Mouse (Mus musculus) Muller cell, postnatal 12 days (primary cell): ENCODE data around the gene Mcpt2.
"Not testable (repeated sequence)": the region's sequence is repeated elsewhere in the genome, so short reads cannot be mapped to it uniquely, and the experiment has no call there.

Source experiments
- DNase-seq: peaks from one replicate; pipeline ENCODE4 v3.0.0-alpha.2; 2015; ENCODE audit errors: inconsistent ontology term

The Mcpt2 gene

GRCm38 (mm10) chr14:56041792-56042191 is at the start of gene Mcpt2:
Gene Mcpt2 (plus strand): TSS chr14:56042041.
- not testable (repeated sequence) for DNase-seq

GRCm38 (mm10) chr14:56013147-56013546 is 28.7 kb upstream of the Mcpt2 start:
- DNase-seq: no peak

GRCm38 (mm10) chr14:56013924-56014323 is 27.9 kb upstream of the Mcpt2 start:
- DNase-seq: no peak

GRCm38 (mm10) chr14:56017671-56018070 is 24.2 kb upstream of the Mcpt2 start, which contains the start of gene Mcpt1:
Gene Mcpt1 (plus strand): TSS chr14:56017971.
- DNase-seq: not testable (repeated sequence)

- DNase-seq: no peak
These were observed 22.4 kb upstream of the Mcpt2 start for GRCm38 (mm10) chr14:56019446-56019845.

- not testable (repeated sequence) for DNase-seq
These were observed 20.5 kb upstream of the Mcpt2 start for GRCm38 (mm10) chr14:56021305-56021704.

- DNase-seq: not testable (repeated sequence)
These were observed 11.4 kb upstream of the Mcpt2 start, which contains the start of gene Mcpt9 for GRCm38 (mm10) chr14:56030395-56030794. Gene Mcpt9 (minus strand): TSS chr14:56030495.

GRCm38 (mm10) chr14:56034433-56034832 is 7.4 kb upstream of the Mcpt2 start:
- no peak for DNase-seq

GRCm38 (mm10) chr14:56055408-56055807 is 13.6 kb downstream of the Mcpt2 start:
- no peak for DNase-seq

GRCm38 (mm10) chr14:56057722-56058121 is 15.9 kb downstream of the Mcpt2 start:
- DNase-seq: no peak

GRCm38 (mm10) chr14:56062213-56062612 is 20.4 kb downstream of the Mcpt2 start, which contains the start of gene Mcpt4:
Gene Mcpt4 (minus strand): TSS chr14:56062313.
- DNase-seq: not testable (repeated sequence)

- DNase-seq: no peak
These were observed 40.2 kb downstream of the Mcpt2 start for GRCm38 (mm10) chr14:56082016-56082415.

GRCm38 (mm10) chr14:56085167-56085566 is 43.3 kb downstream of the Mcpt2 start, which contains the start of gene Mcpt8:
Gene Mcpt8 (minus strand): TSS chr14:56085273.
- no peak for DNase-seq

GRCm38 (mm10) chr14:56086711-56087110 is 44.9 kb downstream of the Mcpt2 start:
- DNase-seq: no peak

- no peak for DNase-seq
These were observed 51.5 kb downstream of the Mcpt2 start for GRCm38 (mm10) chr14:56093353-56093752.
